Mouse (Mus musculus): ENCODE results near the gene Borcs5. TPM values are rescaled to one million over a fixed set of nuclear protein-coding genes. Genes with fewer than 3 reads are reported as not detected.
"Not testable (repeated sequence)": the region's sequence is repeated elsewhere in the genome, so short reads cannot be mapped to it uniquely, and the experiment has no call there.

Borcs5 gene
- polyA plus RNA-seq, 1 experiment from 2014 or later = 28.3 TPM

DNA sequence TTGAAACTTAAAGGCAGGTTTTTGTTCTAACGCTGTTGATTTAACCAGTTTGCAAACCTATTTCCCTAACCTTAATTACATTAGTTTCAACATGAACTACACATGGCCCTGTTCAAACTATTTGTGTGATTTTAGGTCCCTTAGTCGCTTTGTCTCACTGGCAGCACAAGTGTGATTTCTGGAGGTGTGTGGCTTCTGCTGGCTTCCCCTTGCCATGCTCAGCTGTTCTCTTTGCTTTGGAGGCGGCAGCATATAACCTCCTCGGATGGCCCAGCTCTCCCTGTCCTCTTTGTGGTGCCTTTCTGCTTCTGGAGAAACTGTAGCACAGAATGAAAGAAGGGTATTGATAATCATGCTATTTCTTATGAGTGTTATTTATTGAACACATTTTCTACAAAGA is 38.2 kb downstream of the Borcs5 start:
- no peak for ATAC-seq (ENCODE audit: low FRiP score)
- Histone ChIP-seq H3K27ac (ENCODE audit: low read depth, low read length) (no peak overlapping the region), H3K9me3 (ENCODE audit: control insufficient read depth, low read length) (no peaks in the 10 kb centered on the region), H3K4me2 (no peak overlapping the region), H3K27me3 (ENCODE audit: control insufficient read depth, insufficient read depth, low read length) (no peaks in the 10 kb centered on the region), H3K9ac (ENCODE audit: low read length) (no peak overlapping the region), H3K36me3 (ENCODE audit: control insufficient read depth, insufficient read depth, low read length) (no peaks in the 10 kb centered on the region), H3K4me3 (ENCODE audit: low read depth, low read length) (no peak overlapping the region), H3K4me1 (ENCODE audit: control insufficient read depth, insufficient read depth, low read length) (no peaks in the 10 kb centered on the region)
- 88% methylated on average over 4 of the region's 4 CpGs for WGBS
- no peak for DNase-seq (ENCODE audit: low spot score, missing footprints)

DNA sequence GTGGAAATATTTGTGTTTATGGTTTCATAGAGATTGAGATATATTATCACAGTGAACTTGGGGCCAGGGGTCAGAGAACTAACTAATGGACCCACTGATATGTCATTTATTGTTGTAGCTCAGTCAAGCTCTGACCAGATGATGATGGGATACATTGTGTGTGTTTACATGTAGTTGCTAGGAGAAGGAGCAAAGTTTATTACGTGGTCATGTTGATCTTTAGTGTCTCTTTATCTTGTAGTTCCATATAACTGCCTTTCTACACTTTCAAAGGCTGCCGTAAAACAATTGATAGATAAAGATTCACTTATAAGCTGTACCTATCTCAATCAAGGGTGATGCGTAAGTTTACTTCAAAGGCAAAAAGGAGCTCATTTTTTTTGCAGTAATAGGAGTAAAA is 38.7 kb downstream of the Borcs5 start:
- 78% methylated on average over 3 of the region's 3 CpGs for WGBS
- DNase-seq (ENCODE audit: low spot score, missing footprints) = no peak
- no peak overlapping the region for H3K9ac ChIP-seq (ENCODE audit: low read length)

DNA sequence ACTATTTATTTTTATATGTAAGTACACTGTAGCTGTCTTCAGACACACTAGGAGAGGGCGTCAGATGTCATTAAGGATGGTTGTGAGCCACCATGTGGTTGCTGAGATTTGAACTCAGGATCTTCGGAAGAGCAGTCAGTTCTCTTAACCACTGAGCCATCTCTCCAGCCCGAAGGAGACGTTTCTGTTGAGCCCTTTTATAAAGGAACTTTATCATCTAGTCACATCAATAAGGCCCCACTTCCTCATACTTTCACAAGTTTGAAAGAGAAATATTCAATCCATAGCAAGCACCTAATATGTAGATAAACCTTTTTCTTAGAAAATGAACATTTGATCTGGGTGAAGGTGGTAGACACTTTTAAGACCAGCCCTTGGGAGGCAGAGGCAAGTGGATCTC is 40.0 kb downstream of the Borcs5 start:
- not testable (repeated sequence) for H3K27me3 ChIP-seq (ENCODE audit: control insufficient read depth, insufficient read depth, low read length); H3K9me3 ChIP-seq (ENCODE audit: control insufficient read depth, low read length); H3K4me3 ChIP-seq (ENCODE audit: low read depth, low read length); H3K4me1 ChIP-seq (ENCODE audit: control insufficient read depth, insufficient read depth, low read length); H3K27ac ChIP-seq (ENCODE audit: low read depth, low read length); H3K4me2 ChIP-seq; ATAC-seq (ENCODE audit: low FRiP score); H3K9ac ChIP-seq (ENCODE audit: low read length); DNase-seq (ENCODE audit: low spot score, missing footprints); H3K36me3 ChIP-seq (ENCODE audit: control insufficient read depth, insufficient read depth, low read length)
- WGBS = 86% methylated on average over 4 of the region's 4 CpGs

More for the DNA sequence above, 38.7 kb downstream of the Borcs5 start:
- no peaks in the 10 kb centered on the region for H3K27me3 ChIP-seq (ENCODE audit: control insufficient read depth, insufficient read depth, low read length)
- no peak for ATAC-seq (ENCODE audit: low FRiP score)
- H3K36me3 ChIP-seq (ENCODE audit: control insufficient read depth, insufficient read depth, low read length) = no peaks in the 10 kb centered on the region
- no peak overlapping the region for H3K27ac ChIP-seq (ENCODE audit: low read depth, low read length)
- no peak overlapping the region for H3K4me3 ChIP-seq (ENCODE audit: low read depth, low read length)
- H3K4me2 ChIP-seq = no peak overlapping the region
- no peaks in the 10 kb centered on the region for H3K9me3 ChIP-seq (ENCODE audit: control insufficient read depth, low read length)
- no peaks in the 10 kb centered on the region for H3K4me1 ChIP-seq (ENCODE audit: control insufficient read depth, insufficient read depth, low read length)

DNA sequence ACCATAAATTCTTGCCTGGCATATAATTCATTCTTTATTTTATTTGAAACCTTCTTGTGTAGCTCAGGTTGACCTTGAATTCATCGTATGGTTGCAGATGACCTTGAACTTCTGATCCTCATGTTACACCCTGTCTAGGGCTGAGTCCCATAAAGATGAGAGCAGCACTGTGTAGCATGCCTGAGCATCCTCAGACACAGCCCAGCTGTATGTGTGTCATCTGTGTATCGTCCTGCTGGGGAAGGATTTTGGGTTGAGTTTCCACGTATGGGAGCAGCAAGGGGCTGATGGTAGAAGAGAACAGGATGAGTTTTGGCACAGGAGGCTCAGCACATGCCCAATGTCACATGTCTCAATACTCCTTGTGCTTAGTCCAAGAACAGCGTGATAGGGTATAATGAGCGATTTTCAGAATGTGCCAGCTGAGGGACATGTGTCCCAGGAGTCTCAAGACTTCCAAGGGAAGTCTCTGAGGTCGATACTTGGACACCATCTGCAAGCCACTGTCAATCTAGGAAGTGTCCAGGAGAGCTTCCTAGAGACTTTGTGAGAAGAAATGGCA is 45.1 kb downstream of the Borcs5 start:
- 84% methylated on average over 6 of the region's 6 CpGs for WGBS
- ATAC-seq (ENCODE audit: low FRiP score) = 0 out of 2 replicates have a peak, but pooled peaks have one; percentile 27
- no peaks in the 10 kb centered on the region for H3K9me3 ChIP-seq (ENCODE audit: control insufficient read depth, low read length)

DNA sequence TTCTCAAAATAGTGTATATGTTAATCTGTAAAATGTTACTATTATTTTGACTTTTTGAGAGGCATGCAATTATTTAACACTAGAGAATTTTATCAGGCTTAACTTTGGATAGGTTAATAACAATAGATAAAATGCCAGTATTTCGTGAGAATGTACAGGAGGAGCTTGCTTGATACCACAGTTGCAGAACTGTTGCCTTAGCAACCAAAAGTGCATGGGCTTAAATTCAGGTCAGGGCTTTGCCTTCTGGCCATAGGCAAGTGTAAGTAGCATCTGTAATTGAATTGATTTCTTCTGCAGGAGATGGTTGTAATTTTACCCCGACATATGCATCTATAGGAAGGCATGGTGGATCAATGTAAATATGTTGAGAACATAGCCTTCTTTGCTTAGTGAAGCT is 45.7 kb downstream of the Borcs5 start:
- no peak overlapping the region for H3K27ac ChIP-seq (ENCODE audit: low read depth, low read length)
- WGBS = 64% methylated on average over 2 of the region's 2 CpGs
- no peak for DNase-seq (ENCODE audit: low spot score, missing footprints)

More for the DNA sequence above, 45.1 kb downstream of the Borcs5 start:
- DNase-seq (ENCODE audit: low spot score, missing footprints) = no peak
- H3K4me3 ChIP-seq (ENCODE audit: low read depth, low read length) = no peak overlapping the region
- H3K4me2 ChIP-seq = no peak overlapping the region
- H3K9ac ChIP-seq (ENCODE audit: low read length) = no peak overlapping the region
- peaks cover 5% of the 10 kb centered on the region for H3K4me1 ChIP-seq (ENCODE audit: control insufficient read depth, insufficient read depth, low read length)
- H3K36me3 ChIP-seq (ENCODE audit: control insufficient read depth, insufficient read depth, low read length) = no peaks in the 10 kb centered on the region
- no peaks in the 10 kb centered on the region for H3K27me3 ChIP-seq (ENCODE audit: control insufficient read depth, insufficient read depth, low read length)
- H3K27ac ChIP-seq (ENCODE audit: low read depth, low read length) = no peak overlapping the region

DNA sequence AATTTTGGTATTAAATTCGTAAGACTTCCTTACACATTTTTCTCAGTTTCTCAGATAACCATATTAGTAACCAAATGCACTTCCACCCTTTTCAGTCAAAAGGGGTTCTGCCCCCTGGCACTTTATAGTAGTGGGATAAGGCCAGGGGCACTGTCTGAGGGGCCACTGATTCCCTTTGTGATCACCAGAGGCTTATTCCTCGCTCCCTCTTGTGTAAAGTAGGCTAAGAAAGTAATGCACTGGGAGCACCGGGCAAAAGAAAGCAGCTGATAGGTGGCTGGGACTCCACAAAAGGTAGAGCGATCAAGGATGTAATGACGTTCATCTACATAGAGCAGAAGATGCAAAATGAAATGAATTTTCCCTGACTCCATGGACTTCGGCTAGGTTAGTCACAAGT is 46.2 kb downstream of the Borcs5 start:
- no peaks in the 10 kb centered on the region for H3K9me3 ChIP-seq (ENCODE audit: control insufficient read depth, low read length)
- ATAC-seq (ENCODE audit: low FRiP score) = no peak
- H3K4me2 ChIP-seq = no peak overlapping the region
- no peak overlapping the region for H3K4me3 ChIP-seq (ENCODE audit: low read depth, low read length)
- no peak overlapping the region for H3K9ac ChIP-seq (ENCODE audit: low read length)
- H3K27me3 ChIP-seq (ENCODE audit: control insufficient read depth, insufficient read depth, low read length) = no peaks in the 10 kb centered on the region
- no peak for DNase-seq (ENCODE audit: low spot score, missing footprints)
- H3K27ac ChIP-seq (ENCODE audit: low read depth, low read length) = no peak overlapping the region
- WGBS = 75% methylated on average over 6 of the region's 6 CpGs
- H3K4me1 ChIP-seq (ENCODE audit: control insufficient read depth, insufficient read depth, low read length) = peaks cover 5% of the 10 kb centered on the region
- no peaks in the 10 kb centered on the region for H3K36me3 ChIP-seq (ENCODE audit: control insufficient read depth, insufficient read depth, low read length)

More for the DNA sequence above, 45.7 kb downstream of the Borcs5 start:
- no peaks in the 10 kb centered on the region for H3K36me3 ChIP-seq (ENCODE audit: control insufficient read depth, insufficient read depth, low read length)
- H3K27me3 ChIP-seq (ENCODE audit: control insufficient read depth, insufficient read depth, low read length) = no peaks in the 10 kb centered on the region
- no peaks in the 10 kb centered on the region for H3K9me3 ChIP-seq (ENCODE audit: control insufficient read depth, low read length)
- no peak for ATAC-seq (ENCODE audit: low FRiP score)
- H3K4me3 ChIP-seq (ENCODE audit: low read depth, low read length) = no peak overlapping the region
- no peak overlapping the region for H3K9ac ChIP-seq (ENCODE audit: low read length)
- H3K4me2 ChIP-seq = no peak overlapping the region
- peaks cover 5% of the 10 kb centered on the region for H3K4me1 ChIP-seq (ENCODE audit: control insufficient read depth, insufficient read depth, low read length)

DNA sequence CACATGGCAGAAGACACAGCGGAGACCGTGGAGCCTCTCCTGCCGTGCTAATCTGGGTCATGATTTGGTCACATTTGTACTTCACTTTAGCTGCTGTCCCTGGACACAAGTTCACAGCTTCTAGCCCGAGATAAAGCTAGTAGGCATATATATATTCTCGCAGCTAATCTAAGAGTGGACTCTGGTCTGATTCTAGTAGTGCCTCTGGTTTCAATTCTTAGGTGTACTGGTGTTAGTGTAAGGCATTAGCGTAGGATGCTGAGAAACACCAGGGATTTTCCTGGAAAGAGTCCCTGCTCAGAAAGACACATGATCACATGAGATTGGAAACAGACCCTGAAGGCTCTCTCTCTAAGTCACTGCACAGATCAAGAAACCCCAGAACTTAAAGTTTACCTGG is 55.2 kb downstream of the Borcs5 start:
- H3K4me1 ChIP-seq (ENCODE audit: control insufficient read depth, insufficient read depth, low read length) = no peaks in the 10 kb centered on the region
- no peak for ATAC-seq (ENCODE audit: low FRiP score)
- H3K27me3 ChIP-seq (ENCODE audit: control insufficient read depth, insufficient read depth, low read length) = no peaks in the 10 kb centered on the region
- WGBS = 87% methylated on average over 6 of the region's 6 CpGs
- H3K9me3 ChIP-seq (ENCODE audit: control insufficient read depth, low read length) = no peaks in the 10 kb centered on the region
- H3K36me3 ChIP-seq (ENCODE audit: control insufficient read depth, insufficient read depth, low read length) = no peaks in the 10 kb centered on the region
- no peak overlapping the region for H3K4me2 ChIP-seq
- no peak overlapping the region for H3K27ac ChIP-seq (ENCODE audit: low read depth, low read length)
- no peak overlapping the region for H3K4me3 ChIP-seq (ENCODE audit: low read depth, low read length)
- no peak overlapping the region for H3K9ac ChIP-seq (ENCODE audit: low read length)
- DNase-seq (ENCODE audit: low spot score, missing footprints) = no peak

DNA sequence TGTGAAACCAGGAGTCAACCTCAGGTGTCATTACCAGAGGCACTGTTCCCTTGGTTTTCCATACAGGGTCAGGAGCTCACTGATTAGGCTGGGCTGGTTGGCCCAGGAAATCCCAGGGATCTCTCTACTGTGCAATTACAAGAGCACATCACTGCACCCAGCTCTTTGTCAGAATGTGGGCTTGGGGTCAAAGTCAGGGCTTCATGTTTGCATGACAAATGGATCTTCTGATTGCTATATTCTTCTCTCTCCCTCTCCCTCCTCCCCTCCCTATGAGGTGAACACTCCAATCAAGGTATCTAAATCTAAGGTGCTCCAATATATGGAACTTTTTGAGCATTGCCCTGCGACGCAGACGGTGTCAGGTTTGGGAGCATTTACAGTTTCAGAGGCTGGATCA is 55.7 kb downstream of the Borcs5 start:
- Histone ChIP-seq H3K4me2 (no peak overlapping the region), H3K36me3 (ENCODE audit: control insufficient read depth, insufficient read depth, low read length) (no peaks in the 10 kb centered on the region), H3K9me3 (ENCODE audit: control insufficient read depth, low read length) (no peaks in the 10 kb centered on the region), H3K4me3 (ENCODE audit: low read depth, low read length) (no peak overlapping the region), H3K4me1 (ENCODE audit: control insufficient read depth, insufficient read depth, low read length) (no peaks in the 10 kb centered on the region), H3K27me3 (ENCODE audit: control insufficient read depth, insufficient read depth, low read length) (no peaks in the 10 kb centered on the region), H3K27ac (ENCODE audit: low read depth, low read length) (no peak overlapping the region), H3K9ac (ENCODE audit: low read length) (no peak overlapping the region)
- ATAC-seq (ENCODE audit: low FRiP score) (no peak), DNase-seq (ENCODE audit: low spot score, missing footprints) (no peak)
- WGBS = 96% methylated on average over 3 of the region's 3 CpGs

DNA sequence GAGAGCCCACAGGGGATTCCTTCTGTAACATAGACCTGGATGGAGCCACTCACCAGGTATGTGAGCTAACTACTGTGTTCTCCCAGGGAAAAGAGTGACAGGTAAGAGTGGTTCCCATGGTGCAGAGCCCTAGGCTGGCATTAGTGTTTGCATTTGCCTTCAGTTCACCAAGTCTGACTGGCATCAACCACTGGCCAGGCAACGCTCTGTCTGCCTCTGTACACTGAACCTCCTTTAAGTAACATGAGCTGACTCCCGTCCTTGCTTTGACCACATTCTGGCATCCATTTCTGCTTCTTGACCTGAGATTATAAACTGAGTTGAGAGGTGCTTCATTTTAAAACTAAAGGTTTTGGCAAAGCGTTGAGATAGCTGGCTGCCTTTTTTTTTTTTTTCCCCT is 56.3 kb downstream of the Borcs5 start:
- DNase-seq (ENCODE audit: low spot score, missing footprints) (no peak), ATAC-seq (ENCODE audit: low FRiP score) (no peak)
- Histone ChIP-seq H3K9ac (ENCODE audit: low read length) (no peak overlapping the region), H3K27me3 (ENCODE audit: control insufficient read depth, insufficient read depth, low read length) (no peaks in the 10 kb centered on the region), H3K27ac (ENCODE audit: low read depth, low read length) (no peak overlapping the region), H3K4me2 (no peak overlapping the region), H3K4me1 (ENCODE audit: control insufficient read depth, insufficient read depth, low read length) (no peaks in the 10 kb centered on the region), H3K9me3 (ENCODE audit: control insufficient read depth, low read length) (no peaks in the 10 kb centered on the region), H3K4me3 (ENCODE audit: low read depth, low read length) (no peak overlapping the region), H3K36me3 (ENCODE audit: control insufficient read depth, insufficient read depth, low read length) (no peaks in the 10 kb centered on the region)
- 90% methylated on average over 3 of the region's 3 CpGs for WGBS

Measured in midbrain, embryonic 11.5 days (tissue).